Mouse (Mus musculus) liver, adult 2 months (tissue): ENCODE measurements around the gene Stpg1.

Experiments used
- CTCF ChIP-seq: fragments of 200-500 bp; IDR thresholded peaks from 2 replicates; pipeline ENCODE4 v1.5.1; 2011; ENCODE audit warnings: low read depth, low read length, control low read depth
- POLR2A ChIP-seq: fragments of 200-500 bp; IDR thresholded peaks from 2 replicates; pipeline ENCODE4 v1.6.1; 2011; ENCODE audit warnings: low read length, control low read depth; ENCODE audit not compliant: insufficient read depth; ENCODE audit errors: extremely low read depth

- TF ChIP-seq POLR2A = no peak
- TF ChIP-seq CTCF = no peak
These were observed 31.6 kb downstream of the Stpg1 start for GRCm38 (mm10) chr4:135526039-135526710.
